Mouse (Mus musculus) common myeloid progenitor, adult 5-6 weeks (primary cell): ENCODE data around the gene Cd151. TPM values are rescaled to one million over a fixed set of nuclear protein-coding genes. Genes with fewer than 3 reads are reported as not detected.
"Not testable (repeated sequence)": the region's sequence is repeated elsewhere in the genome, so short reads cannot be mapped to it uniquely, and the experiment has no call there.

Experiments
- ATAC-seq: replicated peaks from 2 replicates; pipeline ENCODE4 v1.8.0; 2016; ENCODE audit warnings: low read depth, mild to moderate bottlenecking, moderate TSS enrichment, inconsistent platforms; ENCODE audit not compliant: poor library complexity, severe bottlenecking
- total RNA-seq: library from RNA; stranded (forward); fragments of 200-1000, 187-1606 nt; gene quantifications from 2 replicates; pipeline ENCODE4 v1.2.3, GENCODE M21; 2017

Gene Cd151
- total RNA-seq, 1 experiment from 2014 or later, result 31.4 TPM

DNA sequence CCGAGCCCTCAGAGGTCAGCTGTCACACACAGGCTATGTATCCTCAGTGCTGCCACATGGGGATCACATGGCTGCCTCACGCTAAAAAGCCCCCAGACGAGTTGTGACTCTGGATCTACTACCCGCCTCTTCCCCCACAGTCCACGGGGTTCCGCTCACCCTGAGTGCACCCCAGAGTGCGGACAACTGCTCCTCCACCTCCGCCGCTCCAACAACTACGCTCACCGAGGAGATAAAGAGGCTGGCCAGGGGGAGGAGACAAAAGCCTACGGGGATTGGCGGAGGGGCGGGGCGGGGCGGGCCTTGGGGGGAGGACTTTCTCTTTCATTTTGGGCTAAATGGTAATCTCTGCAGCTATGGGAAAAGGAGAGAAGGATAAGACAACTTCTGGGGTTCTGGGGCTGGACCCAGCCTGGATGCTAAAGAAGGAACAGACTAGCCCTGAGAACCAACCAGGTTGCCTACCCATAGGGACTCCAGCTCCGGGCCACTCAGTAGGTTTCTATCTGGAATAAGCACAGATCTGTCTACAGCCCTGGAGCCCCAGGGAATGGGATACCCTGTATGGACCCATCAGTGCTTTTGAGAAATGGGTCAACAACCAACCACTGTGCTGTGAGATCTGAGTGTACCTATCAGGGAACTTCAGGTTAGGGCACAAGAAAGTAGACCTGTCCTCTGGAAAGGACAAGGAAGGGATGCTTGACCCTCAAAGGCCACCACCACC is 31.9 kb upstream of the Cd151 start:
- ATAC-seq, result peak; percentile 74

DNA sequence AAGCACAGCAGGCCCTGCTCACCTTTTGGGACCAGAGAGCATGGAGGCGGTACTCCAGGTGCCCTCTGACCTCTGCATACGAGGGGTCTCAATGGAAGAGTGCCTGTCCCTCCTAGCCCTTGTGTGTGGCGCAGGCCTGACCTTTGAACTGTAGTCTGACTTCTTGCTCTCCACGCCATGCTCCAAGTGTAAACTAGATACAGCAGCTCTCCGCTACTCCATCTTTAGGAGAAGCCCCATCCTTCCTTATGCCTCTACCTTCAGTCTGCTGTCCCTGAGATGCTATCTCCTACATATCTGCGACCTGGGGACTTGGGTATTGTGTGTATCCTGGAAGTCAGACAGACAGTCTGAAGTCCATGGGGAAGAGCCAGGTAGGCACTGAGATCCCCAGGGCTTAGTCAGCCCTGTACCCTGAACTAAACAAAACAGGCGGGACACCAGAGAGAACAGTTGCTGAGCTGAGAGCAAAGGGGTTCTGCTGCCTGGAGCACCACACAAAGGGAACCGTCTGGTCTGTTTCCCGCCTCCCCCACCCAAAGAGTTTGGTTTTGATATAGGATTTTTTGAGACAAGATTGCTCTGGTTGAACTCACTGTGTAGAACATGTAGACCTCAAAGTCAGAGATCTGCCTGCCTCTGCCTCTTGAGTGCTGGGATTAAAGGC is 31.2 kb upstream of the Cd151 start:
- ATAC-seq, result no peak

GRCm38 (mm10) chr7:141436523-141436892 is 30.7 kb upstream of the Cd151 start:
- ATAC-seq, result no peak

DNA sequence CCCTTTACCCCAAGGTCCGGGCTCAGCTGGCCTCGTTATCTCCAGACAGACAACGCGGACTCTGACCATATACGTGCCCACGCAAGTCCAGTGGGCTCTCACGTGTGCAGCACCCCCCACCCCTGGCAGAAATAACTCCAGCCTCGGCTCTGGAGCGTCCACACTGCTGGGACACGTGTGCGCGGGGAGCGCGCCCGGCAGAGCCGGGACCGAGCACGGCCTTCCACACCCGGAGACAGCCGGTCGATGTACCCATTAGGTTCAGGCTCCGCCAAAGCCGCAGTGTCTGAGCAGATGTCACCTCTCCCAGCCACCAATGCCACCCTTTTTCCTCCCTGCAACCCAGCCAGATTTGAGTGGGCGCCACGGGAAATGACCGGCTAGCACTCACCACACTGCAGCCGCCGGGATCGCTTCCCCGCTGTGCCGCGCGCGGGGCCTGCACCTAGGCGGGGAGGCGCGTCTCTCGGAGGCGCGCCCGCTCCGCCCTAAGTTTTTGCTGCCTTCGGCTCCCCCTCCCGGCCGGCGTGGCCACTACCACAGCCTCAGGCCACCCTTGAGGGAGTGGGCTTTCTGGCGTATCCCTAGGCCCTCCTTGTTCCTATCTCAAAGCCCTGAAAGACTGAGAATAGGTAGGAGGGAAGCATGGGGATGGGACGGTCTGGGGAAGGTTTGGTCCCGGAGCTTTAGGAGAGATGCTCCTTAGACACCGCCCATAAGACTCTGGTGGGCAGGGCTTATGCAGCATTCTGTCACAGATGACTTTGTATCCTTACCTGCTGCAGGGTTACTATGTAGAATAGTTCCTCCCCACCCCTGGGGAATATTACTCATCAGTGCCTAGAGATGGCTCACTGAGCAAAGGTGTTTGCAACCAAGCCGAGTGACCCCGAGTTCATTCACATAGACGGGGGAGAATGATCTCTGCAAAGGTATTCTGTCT is 29.7 kb upstream of the Cd151 start, which contains the start of gene Slc25a22:
TSS of gene Slc25a22 (minus strand) at position 715 of the 943 bp plus-strand sequence.
- peak; percentile 68 for ATAC-seq

DNA sequence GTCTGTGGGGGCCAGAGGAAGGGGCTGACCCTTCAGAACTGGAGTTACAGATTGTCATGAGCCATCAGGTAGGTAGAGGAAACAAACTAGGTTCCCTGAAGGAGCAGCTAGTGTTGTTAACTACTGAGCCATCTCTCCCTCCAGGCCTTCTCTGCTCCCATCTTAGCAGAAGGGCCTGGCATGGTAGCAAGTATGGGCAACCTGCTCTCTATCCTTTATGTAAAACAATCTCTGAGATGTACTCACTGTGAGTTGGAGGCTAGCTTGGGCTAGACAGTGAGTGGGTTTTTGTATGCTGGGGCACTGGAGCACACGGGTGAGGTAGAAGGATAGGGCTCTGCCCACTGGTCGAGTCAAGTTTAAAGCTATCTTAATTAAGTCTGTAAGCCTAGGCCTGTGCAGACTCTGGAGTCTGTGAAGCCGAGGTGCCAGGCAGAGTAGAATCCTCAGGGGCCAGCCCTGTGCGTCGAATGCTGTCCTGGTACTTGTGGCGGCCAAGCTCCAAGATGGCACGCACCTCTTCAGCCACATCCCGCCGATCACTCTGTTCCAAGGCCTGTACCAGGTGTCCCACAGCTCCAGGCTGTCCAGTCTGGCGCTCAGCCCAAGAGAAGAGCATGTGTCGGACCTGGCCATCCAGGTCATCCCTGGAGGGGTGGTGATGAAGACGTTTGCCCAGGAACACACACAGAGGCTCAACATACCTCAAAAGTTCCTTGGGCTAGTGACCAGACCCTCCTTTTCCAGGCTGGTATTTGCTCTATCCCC is 28.8 kb upstream of the Cd151 start:
- ATAC-seq, result no peak

DNA sequence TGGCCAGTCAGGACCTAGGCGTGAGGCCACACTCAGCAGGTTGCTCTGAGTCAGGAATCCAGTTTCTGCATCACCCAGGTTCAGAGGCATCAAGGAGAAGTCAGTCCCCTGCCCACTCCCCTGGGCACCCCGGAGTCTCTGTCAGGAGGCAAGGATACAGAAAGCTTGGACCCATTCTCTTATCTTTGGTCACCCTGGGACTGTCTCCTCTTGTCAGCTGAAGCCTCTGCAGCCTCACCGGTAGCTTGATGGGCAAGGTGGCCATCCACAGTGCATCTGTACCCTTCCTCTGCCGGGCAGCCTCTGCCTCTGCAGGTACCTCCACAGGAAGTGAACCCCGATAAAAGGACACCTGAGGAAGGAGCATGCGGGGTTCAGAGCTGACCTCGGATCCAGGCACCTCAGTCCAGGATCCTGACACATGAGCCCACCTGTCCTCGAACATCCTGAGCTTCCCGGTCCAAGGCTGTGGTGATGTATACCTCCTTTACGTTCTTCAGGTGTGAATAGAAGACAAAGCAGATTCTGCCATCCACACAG is 28.0 kb upstream of the Cd151 start:
- ATAC-seq, result no peak

DNA sequence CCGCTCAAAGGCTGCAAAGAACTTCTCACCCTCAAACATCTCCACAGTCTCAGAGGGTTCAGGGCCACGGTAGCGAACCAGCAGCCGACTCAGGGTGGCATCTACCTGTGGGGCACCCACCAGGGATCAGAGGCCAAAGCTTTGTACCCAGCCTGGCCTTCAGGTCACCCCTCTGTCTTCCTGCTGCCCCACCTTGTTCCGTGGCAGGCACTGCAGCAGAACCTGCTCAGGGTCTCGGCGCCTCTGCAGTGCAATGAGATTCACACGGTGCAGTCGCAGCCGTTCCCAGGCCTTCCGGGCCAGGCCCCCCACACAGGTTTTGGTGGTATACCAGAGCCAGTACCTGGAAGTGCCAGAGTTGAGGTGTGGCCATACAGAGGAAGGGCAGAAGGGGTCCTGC is 27.4 kb upstream of the Cd151 start:
- ATAC-seq, result no peak

DNA sequence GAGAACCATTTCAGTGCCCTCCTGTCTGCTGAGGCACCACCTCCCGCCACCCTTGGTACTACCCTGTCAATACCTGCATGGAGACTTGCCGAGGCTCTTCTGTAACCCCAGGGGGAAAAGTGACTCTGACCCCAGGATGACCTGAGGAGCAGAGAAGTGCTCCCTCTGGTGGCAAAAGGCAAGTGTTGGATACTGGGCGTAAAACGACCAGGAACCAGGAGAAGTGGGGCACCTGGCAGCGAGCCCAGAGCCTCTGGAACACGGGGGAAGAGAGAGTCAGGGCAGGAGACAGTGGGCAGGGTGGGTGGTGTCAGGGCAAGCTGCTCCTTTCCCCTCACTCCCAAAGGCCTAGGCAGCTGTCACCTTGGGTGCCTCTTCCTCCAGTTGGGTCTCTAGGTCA is 26.6 kb upstream of the Cd151 start:
- no peak for ATAC-seq

DNA sequence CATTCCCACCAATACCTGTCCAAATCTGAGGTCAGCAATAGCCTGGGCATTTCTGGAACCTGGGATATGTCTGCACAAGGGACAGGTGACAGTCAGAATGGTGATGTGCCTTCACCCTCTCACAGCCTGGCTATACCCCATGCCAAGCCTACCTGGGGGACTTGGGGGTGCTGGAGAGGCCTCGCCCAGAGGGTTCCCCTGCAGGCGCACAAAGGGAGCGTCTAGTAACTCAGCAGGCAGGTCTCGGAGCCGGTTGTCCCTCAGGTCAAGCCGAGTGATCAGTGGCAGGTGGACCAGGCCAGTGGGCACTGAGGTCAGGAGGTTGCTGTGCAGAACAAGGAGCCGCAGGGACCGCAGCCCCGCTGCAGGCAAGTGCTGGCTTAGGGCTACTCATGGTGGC is 25.7 kb upstream of the Cd151 start:
- no peak for ATAC-seq

DNA sequence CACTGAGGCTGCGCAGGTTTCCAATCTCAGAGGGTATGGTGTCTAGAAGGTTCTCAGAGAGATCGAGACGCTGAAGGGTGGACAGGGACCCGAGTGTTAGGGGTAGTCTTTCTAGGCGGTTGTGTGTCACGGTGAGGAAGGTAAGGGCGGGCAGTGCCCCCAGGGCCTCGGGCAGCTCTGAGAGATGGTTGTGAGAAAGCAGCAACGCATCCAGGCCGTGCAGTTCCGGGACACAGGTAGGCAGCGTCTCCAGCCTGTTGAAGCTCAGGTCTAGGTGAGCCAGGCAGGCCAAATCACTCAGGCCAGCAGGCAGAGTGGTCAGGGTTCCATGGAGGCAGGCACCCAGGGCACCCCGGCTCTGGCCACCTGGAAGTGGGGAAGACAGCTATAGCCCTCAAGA is 25.0 kb upstream of the Cd151 start:
- no peak for ATAC-seq

GRCm38 (mm10) chr7:141443081-141443821 is 23.9 kb upstream of the Cd151 start:
- peak; percentile 48 for ATAC-seq

GRCm38 (mm10) chr7:141443828-141444237 is 23.4 kb upstream of the Cd151 start, which contains the start of gene Pidd1:
Gene Pidd1 (minus strand): TSS chr7:141444025.
- peak; percentile 48 for ATAC-seq

GRCm38 (mm10) chr7:141446374-141446773 is 20.8 kb upstream of the Cd151 start:
- ATAC-seq, result not testable (repeated sequence)

DNA sequence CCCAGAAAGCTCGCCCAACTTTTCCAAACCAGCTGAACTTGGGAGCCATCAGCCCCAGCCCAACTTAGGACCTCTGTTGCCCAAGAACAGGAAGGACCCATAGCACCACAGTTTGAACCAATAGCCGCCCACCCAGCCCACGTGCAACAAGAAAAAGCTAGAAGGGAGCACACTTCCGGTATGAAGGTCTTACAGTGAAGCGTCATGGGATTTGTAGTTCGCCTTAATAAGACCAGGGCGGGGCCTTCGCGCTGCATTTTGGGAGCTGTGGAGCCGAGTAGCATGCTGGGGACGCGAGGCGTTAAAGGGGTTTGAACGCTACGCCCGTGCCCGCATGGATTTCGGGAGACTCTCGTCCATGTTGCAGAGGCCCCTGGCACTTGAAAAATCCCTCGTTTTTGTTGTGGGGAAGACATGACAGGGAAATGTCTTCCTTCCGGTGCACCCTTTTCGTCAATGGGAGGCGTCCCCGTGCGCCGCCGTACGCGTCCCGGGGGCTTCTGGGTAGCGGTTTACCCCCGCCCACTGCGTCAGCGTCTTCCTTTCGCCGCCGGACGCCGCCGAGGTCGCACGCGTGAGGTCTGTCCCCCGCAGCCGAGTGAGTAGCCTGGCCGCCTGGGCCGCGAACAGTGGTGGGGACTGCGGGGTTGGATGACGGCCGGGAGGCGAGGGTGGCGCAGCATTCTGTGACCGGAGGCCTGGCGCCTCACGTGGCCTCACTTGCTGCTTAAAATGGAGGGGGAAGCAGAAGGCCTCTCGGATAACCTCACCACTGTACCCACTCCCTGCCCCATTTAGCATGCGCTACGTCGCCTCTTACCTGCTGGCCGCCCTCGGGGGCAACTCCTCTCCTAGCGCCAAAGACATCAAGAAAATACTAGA is 19.8 kb upstream of the Cd151 start, which contains the start of gene Rplp2:
TSS of gene Rplp2 (plus strand) at position 261 of the 882 bp plus-strand sequence.
- peak; percentile 82 for ATAC-seq

DNA sequence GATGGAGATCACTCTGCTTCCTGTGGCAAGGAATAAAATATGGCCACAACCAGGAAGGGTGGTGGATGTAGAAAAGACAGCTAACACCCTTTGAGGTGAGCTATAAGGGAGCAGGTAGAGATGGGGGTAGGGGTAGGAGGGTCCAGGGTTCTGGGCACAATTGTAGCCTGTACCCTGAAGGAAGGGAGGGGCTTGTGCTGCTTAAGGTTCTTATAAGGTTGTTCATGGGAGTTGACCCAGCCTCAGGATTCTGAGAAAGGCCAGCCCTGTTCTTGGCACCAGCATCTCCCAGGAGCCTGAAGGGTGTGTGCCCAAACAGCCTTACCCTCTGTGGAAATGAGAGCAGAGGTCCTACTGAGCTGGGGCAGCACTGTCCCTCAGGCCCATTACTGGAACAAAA is 15.3 kb upstream of the Cd151 start:
- ATAC-seq, result no peak

- no peak for ATAC-seq
Observed at GRCm38 (mm10) chr7:141453636-141454035, 13.6 kb upstream of the Cd151 start.

GRCm38 (mm10) chr7:141454967-141455551 is 12.1 kb upstream of the Cd151 start, which contains the start of gene Pnpla2:
Gene Pnpla2 (plus strand): TSS chr7:141455198.
- peak; percentile 80 for ATAC-seq
